Mouse (Mus musculus): Measurements from ENCODE around the gene Mmp10.

DNA sequence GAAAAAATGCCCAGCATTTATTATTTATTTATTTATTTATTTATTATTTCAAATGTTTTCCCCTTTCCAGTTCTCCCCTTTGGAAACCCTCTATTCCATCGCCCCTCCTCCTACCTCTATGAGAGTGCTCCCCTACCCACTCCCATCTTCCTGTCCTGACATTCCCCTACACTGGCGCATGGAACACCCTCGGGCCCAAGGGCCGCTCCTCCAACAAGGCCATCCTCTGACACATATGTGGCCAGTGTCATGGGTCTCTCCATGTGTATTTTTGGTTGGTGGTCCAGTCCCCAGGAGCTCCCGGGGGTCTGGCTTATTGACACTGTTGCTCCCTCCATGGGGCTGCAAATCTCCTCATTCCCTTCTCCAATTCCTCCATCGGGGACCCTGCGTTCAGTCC is 43.8 kb downstream of the Mmp10 start:
- TF ChIP-seq CTCF (IDR thresholded peaks at IDR 0.05; ENCODE audit: insufficient read depth, low read depth, low read length) (no peak), POLR2A (IDR thresholded peaks at IDR 0.05; ENCODE audit: insufficient read depth, low read depth, low read length) (no peak)
